Comparison of ENCODE assay signal across 8 mouse cellular contexts in the genomic region with DNA sequence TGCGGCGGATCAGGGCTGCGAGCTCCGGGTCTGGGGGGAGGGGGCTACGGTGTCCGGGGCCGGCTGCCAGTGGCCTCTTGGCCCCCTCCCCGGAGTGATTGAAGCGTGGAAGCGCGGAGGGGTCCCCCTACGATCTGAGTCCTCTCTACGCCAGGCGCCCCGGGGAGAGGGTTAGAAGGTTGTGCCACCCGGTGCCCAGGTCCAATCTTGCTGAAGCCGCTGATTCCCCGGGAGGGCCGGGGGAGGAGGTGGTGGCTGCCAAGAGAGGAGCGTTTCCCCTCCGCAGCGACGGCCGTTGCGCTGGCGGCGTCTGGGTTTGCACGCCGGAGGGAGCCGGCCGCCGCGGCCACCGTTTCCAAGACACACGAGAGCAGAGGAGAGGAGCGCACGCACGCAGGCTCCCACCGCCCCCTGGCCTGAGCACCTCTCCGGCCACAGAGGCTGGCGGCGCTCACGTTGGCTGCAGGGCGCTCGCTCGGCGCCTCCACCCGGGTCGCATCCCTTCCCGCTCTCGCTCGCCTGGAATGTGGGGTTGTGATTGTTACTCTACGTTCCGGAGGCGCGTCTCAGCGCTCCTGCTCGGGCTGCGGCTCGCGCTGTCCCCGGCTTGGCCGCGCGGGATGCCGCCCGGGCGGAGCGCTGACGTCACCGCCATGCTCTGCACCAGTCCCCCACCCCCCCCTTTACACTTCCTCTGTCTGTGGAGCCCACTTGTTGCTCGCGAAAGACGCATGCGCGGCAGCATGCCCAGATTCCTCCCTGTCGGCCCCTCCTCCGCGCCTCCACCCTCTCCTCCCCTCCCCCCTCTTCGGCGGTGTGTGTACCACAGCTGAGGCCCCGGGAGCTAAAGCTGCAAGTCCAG. TPM values are rescaled to one million over a fixed set of nuclear protein-coding genes. Genes with fewer than 3 reads are reported as not detected.
A peak's percentile ranks its signal among the peaks of the same experiment; 100 is the strongest.
DNase-seq lines count a peak whose midpoint lies in the region; ATAC-seq lines count a peak whose summit lies in the region.

A gene (minus strand): TSS at position 602 of the 862 bp plus-strand sequence.

- no peaks in the 10 kb centered on the region for H3K36me3 ChIP-seq in forebrain, embryonic 15.5 days

- peak within 1 kb of the TSS; percentile 98 for H3K9ac ChIP-seq in forebrain, embryonic 15.5 days (replicated peaks)

- peak within 1 kb of the TSS; percentile 98 for H3K4me3 ChIP-seq in forebrain, embryonic 15.5 days

- intact Hi-C loops in heart, postnatal 14 days (cut with DNase I) = loop anchor here (2.0 kb wide), 1 partner anchor 60 kb away; no protein-coding TSS in a partner anchor

- peak within 1 kb of the TSS; percentile 89 for H3K4me2 ChIP-seq in forebrain, embryonic 15.5 days (replicated peaks)

- H3K4me1 ChIP-seq in forebrain, embryonic 15.5 days = peaks cover 61% of the 10 kb centered on the region

- H3K27ac ChIP-seq in forebrain, embryonic 15.5 days (replicated peaks) = peak within 1 kb of the TSS; percentile 100

- peak; percentile 67 for ATAC-seq in cerebellum, adult (ENCODE audit: insufficient number of reproducible peaks, low FRiP score, low TSS enrichment)
- peak; percentile 88 for ATAC-seq in forebrain, embryonic 15.5 days (replicated peaks)
- ATAC-seq in neutrophil, adult 5-6 weeks (ENCODE audit: extremely low read depth, insufficient number of reproducible peaks, low FRiP score, poor library complexity, severe bottlenecking) = peak; percentile 74

- DNase-seq in ES-CJ7 (ENCODE audit: low read depth, low spot score) = peak; percentile 100
- DNase-seq in heart, postnatal 14 days = peak; percentile 100
- no peak for DNase-seq in large intestine, adult 2 months (ENCODE audit: low read depth, low spot score)
- peak; percentile 99 for DNase-seq in lung, adult 18-20 months
- peak; percentile 97 for DNase-seq in testis, postnatal 14 days (ENCODE audit: low spot score)

- no peaks in the 10 kb centered on the region for H3K9me3 ChIP-seq in forebrain, embryonic 15.5 days

- whole genome bisulfite sequencing in forebrain, embryonic 15.5 days = under 1% methylated on average over 70 of the region's 82 CpGs
- under 1% methylated on average over 81 of the region's 82 CpGs for WGBS in large intestine, adult 2 months

- H3K27me3 ChIP-seq in forebrain, embryonic 15.5 days = no peaks in the 10 kb centered on the region

RNA-seq across cellular contexts. Expression of the gene that starts here (rescaled TPM):
- 94.9 and 95.8 TPM in 2 replicates for polyA plus RNA-seq in forebrain, embryonic 15.5 days (2015; fragmentation: Nextera tagmentation; extraction: Ambion mirVana)
- total RNA-seq in heart, postnatal 14 days (2021) = 10 to 100 TPM; 44.7 to 51.8 TPM
- 12.4 and 14.9 TPM in 2 replicates for polyA plus RNA-seq in large intestine, adult 2 months (2012; rRNA removed)
- total RNA-seq in neutrophil, adult 5-6 weeks (2017) = 22.7 and 23.0 TPM in 2 replicates
